Mouse (Mus musculus) spleen, postnatal 36 days (tissue): ENCODE results near the gene Otop1.

ENCODE experiments used
- DNase-seq, 2 experiments: peaks; one replicate each; pipeline ENCODE4 v3.0.0; 2022; ENCODE audit warnings: low spot score in 2 of 2, mixed read lengths in 1 of 2

The Otop1 gene

GRCm38 (mm10) chr5:38301761-38302411 lies 26.1 kb downstream of the Otop1 start:
- DNase-seq = no peak

GRCm38 (mm10) chr5:38302651-38303050 lies 26.9 kb downstream of the Otop1 start:
- DNase-seq = no peak

- no peak for DNase-seq
Measured at GRCm38 (mm10) chr5:38305241-38305640, 29.5 kb downstream of the Otop1 start.

- DNase-seq = peak; percentile 73 to 75
Measured at GRCm38 (mm10) chr5:38307255-38308101, 31.7 kb downstream of the Otop1 start.

GRCm38 (mm10) chr5:38308873-38309272 lies 33.1 kb downstream of the Otop1 start:
- peak; percentile 34 to 42 for DNase-seq

- DNase-seq = no peak
Measured at GRCm38 (mm10) chr5:38309795-38310194, 34.0 kb downstream of the Otop1 start.

- no peak for DNase-seq
Measured at GRCm38 (mm10) chr5:38318966-38319786, 43.4 kb downstream of the Otop1 start, which contains the start of gene Drd5. TSS of gene Drd5 (plus strand) at chr5:38319367.

- peak; percentile 13 to 15 for DNase-seq
Measured at GRCm38 (mm10) chr5:38333381-38333780, 57.6 kb downstream of the Otop1 start.

- no peak for DNase-seq
Measured at GRCm38 (mm10) chr5:38334582-38334981, 58.8 kb downstream of the Otop1 start.

- DNase-seq = no peak
Measured at GRCm38 (mm10) chr5:38343101-38343500, 67.3 kb downstream of the Otop1 start.

- no peak for DNase-seq
Measured at GRCm38 (mm10) chr5:38346646-38347432, 71.1 kb downstream of the Otop1 start.

- no peak for DNase-seq
Measured at GRCm38 (mm10) chr5:38350351-38350929, 74.7 kb downstream of the Otop1 start.
